ENCODE assay signal across 9 mouse cellular contexts in the genomic region with DNA sequence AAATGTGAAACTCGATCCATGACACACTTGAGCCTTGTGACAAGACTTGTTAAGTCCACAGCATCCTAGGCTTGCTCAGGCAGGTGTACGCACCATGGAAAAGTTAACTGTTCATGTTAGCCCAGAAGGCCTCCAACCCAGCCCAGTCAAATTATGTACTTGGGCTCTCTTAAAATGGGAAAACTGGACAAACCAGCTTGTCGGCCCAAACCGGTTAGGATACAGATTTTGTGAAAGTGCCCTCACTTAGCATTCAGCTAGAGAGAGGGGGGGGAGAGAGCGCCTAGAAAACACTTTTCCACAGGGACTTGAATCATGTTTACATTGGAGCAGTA. TPM values are rescaled to one million over a fixed set of nuclear protein-coding genes. Genes with fewer than 3 reads are reported as not detected.
DNase-seq lines count a peak whose midpoint lies in the region; ATAC-seq lines count a peak whose summit lies in the region.
"Had no signal": no experiment of that assay in that cellular context is flagged by ENCODE, and none has a peak within 500 bp of the region (broad histone marks: within the 10 kb centered on the region; RNA-seq: fewer than 3 reads in every experiment).

No protein-coding gene starts in this region.

- H3K9me3 ChIP-seq in megakaryocyte, embryonic 14.5 days, result peaks cover 20% of the 10 kb centered on the region
- peaks cover 6% of the 10 kb centered on the region; the same call in 1 of the 2 replicates for H3K9me3 ChIP-seq in hindbrain, embryonic 14.5 days (ENCODE audit: control insufficient read depth, low read length)
- H3K9me3 ChIP-seq in liver, embryonic 12.5 days (replicated peaks), result no peaks in the 10 kb centered on the region
- no peaks in the 10 kb centered on the region; the same call in 1 of the 2 replicates for H3K9me3 ChIP-seq in neural tube, embryonic 15.5 days (replicated peaks)

- H3K4me1 ChIP-seq in megakaryocyte, embryonic 14.5 days, result peaks cover 68% of the 10 kb centered on the region
- peaks cover 32% of the 10 kb centered on the region for H3K4me1 ChIP-seq in hindbrain, embryonic 14.5 days (replicated peaks; ENCODE audit: control insufficient read depth, insufficient read depth, low read length)
- peaks cover 64% of the 10 kb centered on the region for H3K4me1 ChIP-seq in liver, embryonic 12.5 days
- peaks cover 34% of the 10 kb centered on the region for H3K4me1 ChIP-seq in neural tube, embryonic 15.5 days

- H3K4me3 ChIP-seq in megakaryocyte, embryonic 14.5 days (replicated peaks), result peak overlapping the region; percentile 98
- H3K4me3 ChIP-seq in hindbrain, embryonic 14.5 days (replicated peaks; ENCODE audit: low read length), result peak overlapping the region; percentile 77
- peak overlapping the region; percentile 94 for H3K4me3 ChIP-seq in liver, embryonic 12.5 days
- H3K4me3 ChIP-seq in neural tube, embryonic 15.5 days (replicated peaks), result peak overlapping the region; percentile 89

- no peak for ATAC-seq in megakaryocyte, adult 5-6 weeks (ENCODE audit: poor library complexity, severe bottlenecking)
- ATAC-seq in hindbrain, embryonic 14.5 days (ENCODE audit: low FRiP score), result no peak
- no peak for ATAC-seq in liver, embryonic 12.5 days
- no peak for ATAC-seq in neural tube, embryonic 15.5 days (ENCODE audit: low FRiP score)
- ATAC-seq: Patski had no signal

- H3K27ac ChIP-seq in hindbrain, embryonic 14.5 days, result no peak overlapping the region
- peak overlapping the region; percentile 97 for H3K27ac ChIP-seq in liver, embryonic 12.5 days
- H3K27ac ChIP-seq in neural tube, embryonic 15.5 days (replicated peaks), result no peak overlapping the region

- no peak for DNase-seq in hindbrain, embryonic 14.5 days (ENCODE audit: low spot score)
- DNase-seq in adrenal gland, adult 18-20 months (ENCODE audit: low spot score in 2 of 2), result no peak
- DNase-seq in frontal cortex, postnatal 36 days (ENCODE audit: low spot score in 2 of 2), result no peak
- no peak for DNase-seq in left cerebral cortex, adult 9 months (ENCODE audit: low spot score in 2 of 2)

- peak overlapping the region; percentile 83 for H3K4me2 ChIP-seq in hindbrain, embryonic 14.5 days (replicated peaks)
- peak overlapping the region; percentile 88 for H3K4me2 ChIP-seq in liver, embryonic 12.5 days
- H3K4me2 ChIP-seq in neural tube, embryonic 15.5 days, result peak overlapping the region; percentile 61

- peaks cover 3% of the 10 kb centered on the region for H3K27me3 ChIP-seq in megakaryocyte, embryonic 14.5 days (replicated peaks)
- H3K27me3 ChIP-seq in hindbrain, embryonic 14.5 days (ENCODE audit: control insufficient read depth, insufficient read depth, low read length), result no peaks in the 10 kb centered on the region
- H3K27me3 ChIP-seq in liver, embryonic 12.5 days (replicated peaks), result no peaks in the 10 kb centered on the region
- H3K27me3 ChIP-seq in neural tube, embryonic 15.5 days (replicated peaks), result no peaks in the 10 kb centered on the region
- H3K27me3 ChIP-seq: Patski had no signal

- 59% methylated on average over 5 of the region's 5 CpGs for WGBS in hindbrain, embryonic 14.5 days
- 39% methylated on average over 5 of the region's 5 CpGs for WGBS in liver, embryonic 12.5 days (ENCODE audit: insufficient replicate concordance)
- 71% methylated on average over 5 of the region's 5 CpGs for WGBS in neural tube, embryonic 15.5 days

- peaks cover 48% of the 10 kb centered on the region for H3K36me3 ChIP-seq in megakaryocyte, embryonic 14.5 days (replicated peaks; ENCODE audit: low read length)
- no peaks in the 10 kb centered on the region for H3K36me3 ChIP-seq in hindbrain, embryonic 14.5 days (replicated peaks; ENCODE audit: control insufficient read depth, insufficient read depth)
- H3K36me3 ChIP-seq in liver, embryonic 12.5 days, result peaks cover 49% of the 10 kb centered on the region
- no peaks in the 10 kb centered on the region for H3K36me3 ChIP-seq in neural tube, embryonic 15.5 days

- peak overlapping the region; percentile 89 for H3K9ac ChIP-seq in hindbrain, embryonic 14.5 days
- H3K9ac ChIP-seq in liver, embryonic 12.5 days, result peak overlapping the region; percentile 99
- H3K9ac ChIP-seq in neural tube, embryonic 15.5 days (replicated peaks), result peak overlapping the region; percentile 93; the same call in 1 of the 2 replicates

RNA-seq across cellular contexts. Expression of gene Ssx2ip, which starts 1.5 kb away (rescaled TPM):
- polyA plus RNA-seq in megakaryocyte, embryonic 14.5 days (2012; ENCODE audit: insufficient read depth, low replicate concordance), result 0.51 and 10.1 TPM in 2 replicates
- 6.6 and 9.1 TPM in 2 replicates for total RNA-seq in megakaryocyte, adult 5-6 weeks (2015)
- 12.8 and 15.1 TPM in 2 replicates for total RNA-seq in megakaryocyte, adult 5-6 weeks (2017)
- 16.8 and 20.5 TPM in 2 replicates for polyA plus RNA-seq in hindbrain, embryonic 14.5 days (2014; fragmentation: Nextera tagmentation; extraction: Ambion mirVana)
- polyA plus RNA-seq in liver, embryonic 12.5 days (2016; fragmentation: Nextera tagmentation; extraction: Ambion mirVana), result 157 TPM in 2 replicates
- polyA plus RNA-seq in neural tube, embryonic 15.5 days (2015; fragmentation: Nextera tagmentation; extraction: Ambion mirVana), result 16.7 and 19.3 TPM in 2 replicates
- total RNA-seq in adrenal gland, adult 18-20 months (2021), result 1 to 10 TPM; 6.4 to 6.6 TPM

RNA-seq across cellular contexts. Expression of gene Ctbs, which starts 43.6 kb away (rescaled TPM):
- 5.9 and 21.7 TPM in 2 replicates for polyA plus RNA-seq in megakaryocyte, embryonic 14.5 days (2012; ENCODE audit: insufficient read depth, low replicate concordance)
- 27.2 and 37.1 TPM in 2 replicates for total RNA-seq in megakaryocyte, adult 5-6 weeks (2015)
- total RNA-seq in megakaryocyte, adult 5-6 weeks (2017), result 25.0 and 26.0 TPM in 2 replicates
- polyA plus RNA-seq in hindbrain, embryonic 14.5 days (2014; fragmentation: Nextera tagmentation; extraction: Ambion mirVana), result 4.7 and 6.4 TPM in 2 replicates
- polyA plus RNA-seq in liver, embryonic 12.5 days (2016; fragmentation: Nextera tagmentation; extraction: Ambion mirVana), result 5.5 and 6.4 TPM in 2 replicates
- polyA plus RNA-seq in neural tube, embryonic 15.5 days (2015; fragmentation: Nextera tagmentation; extraction: Ambion mirVana), result 5.3 and 5.7 TPM in 2 replicates
- total RNA-seq in adrenal gland, adult 18-20 months (2021), result 1 to 10 TPM; 5.3 to 8.2 TPM
